Mouse (Mus musculus) layer of hippocampus, adult 11-12 months (tissue): ENCODE measurements around the gene Atf7ip.
"Not testable (repeated sequence)": the region's sequence is repeated elsewhere in the genome, so short reads cannot be mapped to it uniquely, and the experiment has no call there.

ENCODE experiments used
- DNase-seq: peaks from one replicate; pipeline ENCODE4 v3.0.0; 2022; ENCODE audit warnings: low spot score

Gene Atf7ip

GRCm38 (mm10) chr6:136505867-136506266 lies at the start of gene Atf7ip:
TSS of gene Atf7ip (plus strand) at chr6:136506167.
- not testable (repeated sequence) for DNase-seq

GRCm38 (mm10) chr6:136456302-136456701 lies 49.7 kb upstream of the Atf7ip start:
- DNase-seq, result no peak

GRCm38 (mm10) chr6:136459156-136459555 lies 46.8 kb upstream of the Atf7ip start:
- DNase-seq, result no peak

DNA sequence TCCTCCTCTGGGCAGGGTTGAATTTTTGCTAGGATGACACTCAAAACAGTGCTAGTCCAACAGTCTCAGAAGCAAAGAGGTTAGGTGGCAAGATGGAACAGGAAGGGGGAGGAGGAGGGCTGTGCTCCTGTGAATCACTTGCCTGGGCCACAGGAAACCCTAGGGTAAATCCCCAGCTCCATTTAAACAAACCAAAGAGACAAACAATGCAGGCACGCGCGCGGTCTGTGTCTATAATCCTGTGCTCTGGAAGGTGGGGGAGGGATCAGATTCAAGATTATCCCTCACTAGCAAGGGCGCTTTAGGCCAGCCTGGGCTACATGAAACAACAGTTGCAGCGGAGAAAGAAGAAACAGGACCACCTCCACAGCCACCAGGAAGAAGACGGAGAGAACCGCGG lies 42.5 kb upstream of the Atf7ip start:
- DNase-seq, result no peak

DNA sequence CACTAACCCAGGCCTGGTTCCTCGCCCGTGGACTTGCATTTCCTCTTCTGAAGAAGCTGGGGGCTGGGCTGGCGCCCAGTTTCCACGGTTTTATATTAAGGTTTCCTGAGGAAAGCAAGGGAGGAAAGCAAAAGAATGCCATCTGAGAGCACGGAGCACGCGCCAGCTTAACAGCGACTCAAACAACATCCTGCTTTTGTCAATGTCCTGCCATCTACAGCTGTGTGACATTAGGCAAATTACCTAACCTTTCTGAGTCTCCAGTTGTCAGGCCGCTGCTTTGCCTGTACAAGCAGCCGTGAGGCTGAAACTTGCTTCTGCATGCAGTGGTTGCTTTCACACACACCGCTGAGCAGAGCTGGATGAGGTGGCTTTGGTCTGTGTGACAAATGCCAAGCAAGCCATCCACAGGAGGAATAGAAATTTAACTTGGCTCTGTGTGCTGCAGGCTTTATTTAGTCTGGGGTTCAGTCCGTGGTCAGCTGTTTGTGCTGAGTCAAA lies 41.8 kb upstream of the Atf7ip start:
- DNase-seq, result peak; percentile 31

DNA sequence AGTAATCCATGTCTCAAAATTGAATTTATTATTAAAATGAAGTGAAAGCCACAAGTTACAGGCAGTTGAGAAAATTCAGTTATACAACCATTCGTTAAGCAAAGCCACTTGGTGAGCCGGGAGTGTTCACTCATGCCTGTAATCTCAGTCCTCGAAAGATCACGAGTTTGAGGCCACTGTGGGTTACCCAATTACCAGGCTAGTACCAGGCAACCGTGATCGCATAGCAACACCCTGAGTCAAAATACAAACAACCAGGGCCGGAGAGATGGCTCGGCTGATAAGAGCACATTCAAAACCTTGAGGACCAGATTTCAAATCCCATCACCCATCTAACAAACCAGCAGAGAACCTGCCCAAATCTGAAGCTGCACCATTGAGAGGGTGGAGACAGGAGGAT lies 40.9 kb upstream of the Atf7ip start:
- DNase-seq, result no peak

GRCm38 (mm10) chr6:136465959-136466381 lies 40.0 kb upstream of the Atf7ip start:
- DNase-seq, result peak; percentile 86

DNA sequence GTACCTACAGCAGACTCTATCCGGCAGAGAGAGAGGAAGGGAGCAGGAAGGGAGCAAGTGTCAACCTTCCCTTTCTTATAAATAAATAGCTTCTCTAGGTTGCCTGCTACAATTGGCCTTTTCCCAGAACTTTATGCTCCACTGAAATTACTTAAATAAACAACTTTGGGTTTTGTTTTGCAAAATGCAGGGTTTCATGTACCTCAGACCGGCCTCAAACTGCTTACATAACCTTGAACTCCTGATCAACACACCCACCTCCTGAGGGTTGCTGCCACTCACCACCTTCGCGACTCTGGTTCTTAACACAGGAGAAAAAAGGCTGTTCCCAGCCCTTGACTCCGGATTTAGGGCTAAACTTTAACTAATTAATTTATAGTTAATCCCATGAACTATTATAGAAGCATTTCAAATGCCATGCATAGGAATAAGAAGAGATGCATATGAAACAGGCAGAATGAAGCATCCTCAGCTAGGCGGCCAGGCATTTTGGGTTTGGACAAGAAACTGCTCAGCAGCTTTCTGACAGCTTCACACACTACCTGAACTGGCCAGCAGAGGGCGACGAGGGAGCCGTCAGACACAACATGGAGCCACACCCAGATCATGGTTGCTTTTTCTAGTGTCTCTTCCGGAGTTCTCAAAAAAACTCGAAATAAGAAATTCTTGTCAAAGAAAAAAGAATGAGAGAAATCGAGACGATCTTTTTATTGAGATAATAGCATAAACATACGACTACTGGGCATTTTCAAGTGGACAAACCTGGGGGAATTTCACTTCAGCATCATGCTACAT lies 38.8 kb upstream of the Atf7ip start:
- DNase-seq, result peak; percentile 88

DNA sequence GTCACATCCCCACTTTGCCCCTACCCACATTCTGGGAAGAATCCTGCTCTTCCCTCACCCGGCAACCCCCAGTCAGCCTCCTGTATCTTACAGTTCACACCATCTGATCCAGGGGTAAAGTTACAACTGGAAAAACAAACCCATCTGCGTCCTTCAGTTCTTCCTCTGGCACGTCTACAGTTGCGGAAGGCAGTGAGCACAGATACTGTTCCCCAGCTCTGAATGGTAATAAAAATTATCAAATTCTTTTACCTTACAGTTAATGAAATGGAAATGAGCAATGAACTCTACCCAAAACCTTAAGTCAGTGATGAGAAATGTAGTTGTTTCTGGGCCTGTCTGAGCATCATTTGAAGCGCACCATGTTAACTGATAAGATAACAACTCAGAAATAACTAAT lies 38.1 kb upstream of the Atf7ip start:
- DNase-seq, result no peak

- DNase-seq, result peak; percentile 92
Measured at GRCm38 (mm10) chr6:136468401-136468912, 37.5 kb upstream of the Atf7ip start.

DNA sequence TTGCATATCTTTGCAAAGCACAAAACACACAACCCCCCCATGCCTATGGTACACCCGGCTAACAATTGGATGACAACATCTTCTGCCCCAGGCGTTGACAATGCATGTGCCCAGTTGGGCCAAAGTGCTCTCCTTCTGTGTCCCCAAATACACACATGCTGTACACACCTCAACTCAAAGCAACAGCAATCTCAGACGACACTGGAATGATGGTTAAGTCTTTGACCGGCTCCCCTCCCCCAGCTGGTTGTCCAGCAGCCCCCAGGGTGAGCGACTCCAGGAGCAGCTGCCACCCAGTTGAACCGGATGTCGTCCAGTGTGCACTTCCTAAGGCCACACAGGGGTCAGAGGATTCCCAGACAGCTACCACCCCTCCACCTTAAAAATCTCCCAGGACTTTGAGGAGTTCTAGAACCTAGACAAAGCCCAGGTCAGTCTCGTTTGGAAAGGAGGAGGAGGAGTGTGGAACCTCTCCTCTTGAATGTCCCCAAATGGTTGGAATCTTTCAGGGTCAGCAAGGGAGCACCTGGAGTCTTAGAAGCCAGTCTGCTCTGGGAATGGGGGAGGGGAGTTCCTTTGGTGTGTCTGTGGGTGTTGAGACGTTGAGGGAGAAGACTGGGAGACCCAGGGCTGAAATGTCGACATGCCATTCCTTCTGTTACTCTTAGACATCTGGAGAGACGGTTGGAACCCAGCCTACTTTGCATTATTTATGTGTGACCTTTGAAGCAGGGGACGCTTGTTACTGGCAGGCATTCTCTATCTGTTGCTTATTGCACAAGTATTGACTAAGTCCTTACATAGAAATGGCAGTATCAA lies 36.8 kb upstream of the Atf7ip start:
- peak; percentile 21 for DNase-seq

DNA sequence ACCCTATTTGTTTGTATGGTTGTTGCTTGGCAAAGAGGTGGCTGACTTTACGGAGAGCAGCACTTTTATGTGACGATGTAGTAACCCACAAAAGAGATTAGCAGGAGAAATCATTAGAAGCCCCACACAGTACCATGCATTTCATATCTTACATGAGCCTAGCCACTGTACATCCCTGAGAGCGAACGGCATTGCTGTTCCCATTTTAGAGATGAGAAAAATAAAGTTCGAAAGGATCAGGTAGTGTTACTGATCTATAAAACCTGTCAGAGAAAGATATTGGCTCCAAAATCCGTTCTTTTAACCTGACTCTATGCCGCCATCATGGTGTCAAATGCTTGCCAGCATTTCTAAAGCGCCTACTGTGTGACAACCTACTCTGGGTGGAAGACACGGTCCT lies 36.2 kb upstream of the Atf7ip start:
- no peak for DNase-seq

DNA sequence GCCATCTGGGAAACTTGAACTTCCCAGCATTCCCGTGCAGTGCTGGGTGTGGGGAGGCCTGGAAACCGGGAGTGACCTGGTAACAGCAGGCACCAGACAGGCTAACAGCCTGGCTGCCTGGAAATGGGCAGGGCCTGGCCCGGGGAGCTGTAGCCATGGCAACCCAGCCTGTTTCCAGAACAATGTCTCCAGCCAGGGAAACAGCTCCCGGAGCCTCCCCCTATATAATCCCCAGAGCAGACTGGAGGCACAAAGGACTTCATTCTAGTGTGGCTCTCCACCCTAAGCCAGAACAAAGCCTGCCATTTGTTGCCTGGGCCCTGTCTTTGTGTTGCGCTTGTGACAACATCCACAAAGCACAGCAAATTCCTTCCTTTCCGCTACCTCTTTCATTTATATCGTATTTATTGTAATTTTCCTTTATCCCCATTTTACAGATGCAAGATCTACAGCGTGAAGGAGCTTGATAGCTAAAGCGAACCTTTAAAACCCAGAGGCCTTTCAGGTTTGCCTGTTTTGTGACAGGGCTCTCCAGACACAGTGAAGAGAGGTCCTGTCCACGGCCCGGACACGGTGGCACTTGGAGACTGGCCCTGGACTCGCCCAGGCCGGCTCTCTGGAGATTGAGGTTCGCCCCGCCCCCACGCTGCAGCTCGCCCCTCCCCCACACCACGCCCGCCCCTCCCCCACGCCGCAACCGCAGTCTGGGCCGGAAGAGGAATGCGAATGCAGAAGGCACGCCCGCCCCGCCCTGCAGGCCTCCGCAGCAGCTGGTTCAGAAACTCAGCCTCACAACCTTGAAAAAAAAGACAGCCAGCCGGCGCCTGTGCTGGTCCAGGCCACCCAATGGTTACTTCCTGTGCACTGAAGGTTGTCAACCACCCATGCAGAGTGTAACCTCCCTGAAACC lies 35.4 kb upstream of the Atf7ip start:
- peak; percentile 88 for DNase-seq

GRCm38 (mm10) chr6:136471601-136472000 lies 34.4 kb upstream of the Atf7ip start:
- DNase-seq, result no peak

DNA sequence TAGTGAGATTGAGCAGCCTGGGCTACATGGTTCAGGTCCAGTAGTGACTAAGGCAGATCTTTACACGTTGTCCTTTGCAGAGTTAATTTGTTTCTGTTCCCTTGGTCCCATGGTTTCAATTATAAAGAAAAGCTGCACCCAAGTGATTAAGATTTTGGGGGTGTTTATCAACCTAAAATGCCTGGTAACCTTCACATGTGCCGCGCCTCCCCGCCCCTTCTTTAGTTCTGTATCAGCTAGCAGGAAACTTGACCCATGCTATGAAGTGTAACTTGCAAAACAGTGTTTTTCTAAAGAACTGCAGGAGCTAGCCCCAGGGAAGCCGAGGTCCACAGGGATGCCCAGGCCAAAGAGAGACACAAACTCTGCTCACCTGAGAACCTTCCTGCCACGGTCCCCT lies 33.2 kb upstream of the Atf7ip start:
- no peak for DNase-seq

DNA sequence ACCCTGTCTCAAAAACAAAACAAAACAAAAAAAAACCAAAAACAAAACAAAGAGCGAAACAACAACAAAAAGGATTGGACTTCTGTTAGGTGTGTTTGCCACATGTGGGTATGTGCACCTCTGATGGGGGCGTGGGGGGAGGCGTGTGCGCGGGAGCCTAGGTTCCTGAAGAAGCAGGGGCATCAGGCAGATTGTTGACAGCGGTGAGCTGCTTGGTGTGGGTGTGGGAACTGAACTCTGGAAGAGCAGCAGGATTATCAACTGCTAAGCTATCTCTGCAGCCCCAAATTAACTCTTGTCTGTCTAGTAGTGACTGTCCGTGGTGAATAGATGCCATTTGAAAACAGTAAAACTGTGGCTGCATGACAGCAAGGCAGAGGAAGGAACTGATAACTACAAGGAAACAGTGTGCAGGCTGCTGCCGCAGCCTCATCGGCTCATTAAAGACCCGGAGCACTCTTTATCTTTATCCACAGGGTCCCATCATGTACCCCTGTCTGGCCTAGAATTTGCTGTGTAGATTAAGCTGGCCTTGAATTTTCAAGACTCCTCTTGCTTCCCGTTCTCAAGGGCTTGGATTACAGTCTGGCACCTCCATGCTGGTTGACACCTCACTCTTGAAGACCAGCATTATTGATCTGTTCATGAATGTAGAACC lies 32.4 kb upstream of the Atf7ip start:
- no peak for DNase-seq

- no peak for DNase-seq
Measured at GRCm38 (mm10) chr6:136475171-136475860, 30.7 kb upstream of the Atf7ip start.

DNA sequence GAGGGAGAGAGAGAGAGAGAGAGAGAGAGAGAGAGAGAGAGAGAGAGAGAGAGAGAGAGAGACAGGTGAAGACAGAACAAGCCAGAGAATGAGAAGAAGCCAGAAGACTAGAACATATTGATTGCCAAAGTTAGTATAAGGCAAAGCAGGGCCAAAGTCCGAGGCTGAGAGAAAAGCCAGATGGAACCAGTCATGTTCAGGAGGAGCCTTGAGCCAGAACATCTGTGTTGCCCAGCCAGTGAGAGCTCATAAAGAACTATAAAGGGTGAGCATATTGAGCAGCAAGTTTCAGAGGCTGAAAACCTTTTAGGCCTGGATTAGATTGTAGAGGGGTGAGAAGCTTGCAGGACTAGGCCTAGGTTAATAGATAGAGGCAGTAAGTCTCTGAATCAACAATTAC lies 28.1 kb upstream of the Atf7ip start:
- no peak for DNase-seq

DNA sequence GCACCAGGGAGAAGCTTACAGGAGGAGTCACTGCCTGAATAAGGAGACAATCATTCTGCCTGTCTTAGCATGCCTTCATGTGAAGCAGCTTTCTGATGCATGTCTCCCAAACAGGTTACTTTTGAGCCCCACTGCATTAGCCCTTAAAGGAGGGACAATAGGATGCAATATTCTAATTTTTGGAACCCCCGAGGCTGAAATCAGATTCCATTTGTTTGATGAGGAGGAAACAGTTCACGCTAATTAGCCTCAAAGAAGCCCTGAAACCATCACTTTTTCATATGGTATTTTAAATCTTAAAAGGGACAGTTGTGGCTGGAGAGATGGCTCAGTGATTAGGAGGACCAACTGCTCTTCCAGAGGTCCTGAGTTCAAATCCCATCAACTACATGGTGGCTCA lies 22.4 kb upstream of the Atf7ip start:
- no peak for DNase-seq

DNA sequence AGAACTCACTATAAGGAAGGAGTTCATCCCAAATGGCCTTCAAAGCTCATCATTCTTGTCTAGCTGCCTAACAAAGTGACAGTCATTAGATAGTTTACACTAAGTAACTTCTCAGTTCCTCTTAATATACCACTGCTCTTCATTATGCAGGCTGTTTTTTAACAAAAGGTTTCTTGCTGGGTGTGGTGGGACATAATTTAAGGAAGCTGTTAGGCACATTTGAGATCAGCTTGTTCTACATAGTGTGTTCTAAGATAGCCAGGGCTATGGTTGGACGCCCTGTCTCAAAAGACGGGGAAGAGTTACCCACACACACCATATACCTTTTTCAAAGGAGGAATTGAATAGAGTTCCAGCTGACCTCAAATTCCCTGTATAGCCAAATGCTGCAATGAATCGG lies 21.9 kb upstream of the Atf7ip start:
- no peak for DNase-seq

DNA sequence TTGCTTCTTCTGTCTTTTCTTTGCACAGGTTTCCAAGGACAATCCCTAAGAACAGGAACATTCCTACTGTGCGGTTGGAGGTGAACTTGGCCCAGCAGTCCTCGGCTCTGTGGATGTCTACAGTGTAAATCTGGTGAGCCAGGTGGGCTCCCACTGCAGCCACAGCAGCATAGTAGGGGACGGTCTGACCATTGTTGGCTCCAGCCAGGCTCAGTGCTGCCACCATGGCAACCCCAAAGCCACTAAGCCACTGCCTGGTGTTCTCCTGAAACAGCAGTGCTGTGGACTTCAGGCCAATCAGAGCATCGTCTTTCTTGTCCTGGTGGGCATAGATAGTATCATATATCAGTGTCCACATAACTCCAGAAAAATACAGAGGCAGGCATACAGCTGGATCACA lies 19.8 kb upstream of the Atf7ip start:
- no peak for DNase-seq
